Mouse (Mus musculus): ENCODE data around the gene Zfp638.

- TF ChIP-seq CTCF (IDR thresholded peaks at IDR 0.05; ENCODE audit: control insufficient read depth, insufficient read depth, insufficient replicate concordance, low read depth, low read length) = no peak
- no peak for TF ChIP-seq POLR2A (IDR thresholded peaks at IDR 0.05; ENCODE audit: control insufficient read depth, low read depth, low read length)
Observed at GRCm38 (mm10) chr6:83906659-83907058, 39.8 kb downstream of the Zfp638 start.
